Mouse (Mus musculus): Measurements from ENCODE around the gene Tmem14a.
"Not testable (repeated sequence)": the region's sequence is repeated elsewhere in the genome, so short reads cannot be mapped to it uniquely, and the experiment has no call there.

Gene Tmem14a

GRCm38 (mm10) chr1:21218489-21218919 is at the start of gene Tmem14a:
Gene Tmem14a, plus strand, starts transcription at chr1:21218575.
- DNase-seq (ENCODE audit: low spot score in 2 of 2): peak; percentile 84 to 91

- DNase-seq (ENCODE audit: low spot score in 2 of 2): no peak
Observed at GRCm38 (mm10) chr1:21185196-21185595, 33.2 kb upstream of the Tmem14a start.

- no peak for DNase-seq (ENCODE audit: low spot score in 2 of 2)
Observed at GRCm38 (mm10) chr1:21206241-21206640, 12.1 kb upstream of the Tmem14a start.

- not testable (repeated sequence) for DNase-seq (ENCODE audit: low spot score in 2 of 2)
Observed at GRCm38 (mm10) chr1:21213537-21213936, 4.8 kb upstream of the Tmem14a start.

GRCm38 (mm10) chr1:21213991-21214692 is 4.2 kb upstream of the Tmem14a start:
- DNase-seq (ENCODE audit: low spot score in 2 of 2): peak in 1 of 2 experiments; percentile 18

- no peak for DNase-seq (ENCODE audit: low spot score in 2 of 2)
Observed at GRCm38 (mm10) chr1:21227756-21228395, 9.5 kb downstream of the Tmem14a start.

GRCm38 (mm10) chr1:21228740-21229722 is 10.7 kb downstream of the Tmem14a start:
- not testable (repeated sequence) for DNase-seq (ENCODE audit: low spot score in 2 of 2)

- DNase-seq (ENCODE audit: low spot score in 2 of 2): no peak
Observed at GRCm38 (mm10) chr1:21230376-21230775, 12.0 kb downstream of the Tmem14a start.

- peak in 1 of 2 experiments; percentile 39 for DNase-seq (ENCODE audit: low spot score in 2 of 2)
Observed at GRCm38 (mm10) chr1:21231744-21232464, 13.5 kb downstream of the Tmem14a start.

GRCm38 (mm10) chr1:21232516-21232915 is 14.1 kb downstream of the Tmem14a start:
- DNase-seq (ENCODE audit: low spot score in 2 of 2): no peak

GRCm38 (mm10) chr1:21235359-21235758 is 17.0 kb downstream of the Tmem14a start:
- DNase-seq (ENCODE audit: low spot score in 2 of 2): no peak

GRCm38 (mm10) chr1:21239911-21240898 is 21.8 kb downstream of the Tmem14a start, which contains the start of gene Gsta3:
Gene Gsta3, plus strand, starts transcription at chr1:21240589.
- no peak for DNase-seq (ENCODE audit: low spot score in 2 of 2)

- no peak for DNase-seq (ENCODE audit: low spot score in 2 of 2)
Observed at GRCm38 (mm10) chr1:21241096-21241495, 22.7 kb downstream of the Tmem14a start.

- no peak for DNase-seq (ENCODE audit: low spot score in 2 of 2)
Observed at GRCm38 (mm10) chr1:21244290-21244960, 26.1 kb downstream of the Tmem14a start.

- DNase-seq (ENCODE audit: low spot score in 2 of 2): no peak
Observed at GRCm38 (mm10) chr1:21246136-21246535, 27.8 kb downstream of the Tmem14a start.

- no peak for DNase-seq (ENCODE audit: low spot score in 2 of 2)
Observed at GRCm38 (mm10) chr1:21247896-21248295, 29.5 kb downstream of the Tmem14a start.

- peak in 1 of 2 experiments; percentile 5 for DNase-seq (ENCODE audit: low spot score in 2 of 2)
Observed at GRCm38 (mm10) chr1:21248560-21249390, 30.4 kb downstream of the Tmem14a start.

- DNase-seq (ENCODE audit: low spot score in 2 of 2): no peak
Observed at GRCm38 (mm10) chr1:21251661-21252060, 33.3 kb downstream of the Tmem14a start.

All from right cerebral cortex, adult 2 months (tissue).